Comparison of ENCODE assay signal across 8 mouse cellular contexts in genomic region chr9:90055409-90055808, GRCm38 (mm10). TPM values are rescaled to one million over a fixed set of nuclear protein-coding genes. Genes with fewer than 3 reads are reported as not detected.
DNase-seq lines count a peak whose midpoint lies in the region; ATAC-seq lines count a peak whose summit lies in the region.

No protein-coding gene starts in this region.

- H3K27ac ChIP-seq in heart, embryonic 15.5 days = no peak overlapping the region
- H3K27ac ChIP-seq in midbrain, embryonic 10.5 days (replicated peaks) = no peak overlapping the region
- no peak overlapping the region for H3K27ac ChIP-seq in midbrain, embryonic 15.5 days
- no peak overlapping the region for H3K27ac ChIP-seq in hindbrain, embryonic 12.5 days
- H3K27ac ChIP-seq in liver, embryonic 16.5 days (ENCODE audit: low read length) = no peak overlapping the region

- H3K36me3 ChIP-seq in heart, embryonic 15.5 days = no peaks in the 10 kb centered on the region
- no peaks in the 10 kb centered on the region for H3K36me3 ChIP-seq in midbrain, embryonic 10.5 days
- no peaks in the 10 kb centered on the region for H3K36me3 ChIP-seq in midbrain, embryonic 15.5 days (replicated peaks)
- no peaks in the 10 kb centered on the region for H3K36me3 ChIP-seq in hindbrain, embryonic 12.5 days
- no peaks in the 10 kb centered on the region for H3K36me3 ChIP-seq in liver, embryonic 16.5 days (ENCODE audit: control insufficient read depth, insufficient read depth)

- H3K9me3 ChIP-seq in heart, embryonic 15.5 days (replicated peaks) = no peaks in the 10 kb centered on the region
- no peaks in the 10 kb centered on the region for H3K9me3 ChIP-seq in midbrain, embryonic 10.5 days (replicated peaks)
- H3K9me3 ChIP-seq in midbrain, embryonic 15.5 days = no peaks in the 10 kb centered on the region
- H3K9me3 ChIP-seq in hindbrain, embryonic 12.5 days (replicated peaks) = no peaks in the 10 kb centered on the region
- no peaks in the 10 kb centered on the region for H3K9me3 ChIP-seq in liver, embryonic 16.5 days (replicated peaks; ENCODE audit: control insufficient read depth, low read length)

- peak overlapping the region; percentile 73 for H3K4me3 ChIP-seq in heart, embryonic 15.5 days
- peak overlapping the region; percentile 68; the same call in 1 of the 2 replicates for H3K4me3 ChIP-seq in midbrain, embryonic 10.5 days
- H3K4me3 ChIP-seq in midbrain, embryonic 15.5 days = no peak overlapping the region
- H3K4me3 ChIP-seq in hindbrain, embryonic 12.5 days = no peak overlapping the region
- H3K4me3 ChIP-seq in liver, embryonic 16.5 days (ENCODE audit: low read depth, low read length) = peak overlapping the region; percentile 58

- intact Hi-C loops in heart, postnatal 10 days (cut with DNase I) = no loop called here

- no peak overlapping the region for H3K9ac ChIP-seq in heart, embryonic 15.5 days
- no peak overlapping the region for H3K9ac ChIP-seq in midbrain, embryonic 15.5 days
- H3K9ac ChIP-seq in hindbrain, embryonic 12.5 days = no peak overlapping the region
- no peak overlapping the region for H3K9ac ChIP-seq in liver, embryonic 16.5 days (ENCODE audit: low read depth, low read length)

- no peak for DNase-seq in heart, postnatal 10 days
- no peak for DNase-seq in midbrain, embryonic 10.5 days (ENCODE audit: low spot score)
- DNase-seq in c-Kit-positive CD71-positive TER-119-positive erythroid progenitor cells, embryonic 14.5 days (ENCODE audit: low spot score) = no peak
- no peak for DNase-seq in gastrocnemius, adult 18-20 months (ENCODE audit: low spot score)

- no peak for ATAC-seq in heart, embryonic 15.5 days (replicated peaks; ENCODE audit: insufficient number of reproducible peaks, insufficient read depth, low FRiP score, low read depth)
- ATAC-seq in midbrain, embryonic 15.5 days (replicated peaks) = no peak
- ATAC-seq in hindbrain, embryonic 12.5 days (ENCODE audit: low FRiP score) = no peak
- ATAC-seq in liver, embryonic 16.5 days (ENCODE audit: low read depth) = no peak

- H3K4me1 ChIP-seq in heart, embryonic 15.5 days (replicated peaks) = peaks cover 3% of the 10 kb centered on the region; the same call in 1 of the 2 replicates
- peaks cover 13% of the 10 kb centered on the region for H3K4me1 ChIP-seq in midbrain, embryonic 10.5 days
- peaks cover 9% of the 10 kb centered on the region for H3K4me1 ChIP-seq in midbrain, embryonic 15.5 days
- peaks cover 7% of the 10 kb centered on the region for H3K4me1 ChIP-seq in hindbrain, embryonic 12.5 days
- H3K4me1 ChIP-seq in liver, embryonic 16.5 days (ENCODE audit: control insufficient read depth, low read depth, low read length) = no peaks in the 10 kb centered on the region

- H3K27me3 ChIP-seq in heart, embryonic 15.5 days = no peaks in the 10 kb centered on the region
- peaks cover 25% of the 10 kb centered on the region for H3K27me3 ChIP-seq in midbrain, embryonic 10.5 days (ENCODE audit: low read depth, poor library complexity, severe bottlenecking)
- H3K27me3 ChIP-seq in midbrain, embryonic 15.5 days (replicated peaks) = no peaks in the 10 kb centered on the region
- H3K27me3 ChIP-seq in hindbrain, embryonic 12.5 days = peaks cover 8% of the 10 kb centered on the region
- no peaks in the 10 kb centered on the region; the same call in none of the 2 replicates for H3K27me3 ChIP-seq in liver, embryonic 16.5 days (ENCODE audit: control insufficient read depth, insufficient read depth, low read depth, low read length)

- 39% methylated on average over 5 of the region's 5 CpGs for WGBS in heart, embryonic 15.5 days
- 67% methylated on average over 5 of the region's 5 CpGs for WGBS in midbrain, embryonic 10.5 days
- WGBS in midbrain, embryonic 15.5 days = 45% methylated on average over 5 of the region's 5 CpGs
- 57% methylated on average over 5 of the region's 5 CpGs for WGBS in hindbrain, embryonic 12.5 days
- WGBS in liver, embryonic 16.5 days (ENCODE audit: insufficient replicate concordance) = 32% methylated on average over 5 of the region's 5 CpGs

- peak overlapping the region; percentile 93 for H3K4me2 ChIP-seq in heart, embryonic 15.5 days
- H3K4me2 ChIP-seq in midbrain, embryonic 15.5 days = no peak overlapping the region
- peak overlapping the region; percentile 76; the same call in 1 of the 2 replicates for H3K4me2 ChIP-seq in hindbrain, embryonic 12.5 days (replicated peaks)
- H3K4me2 ChIP-seq in liver, embryonic 16.5 days (ENCODE audit: low read depth, low read length) = peak overlapping the region; percentile 42

RNA-seq across cellular contexts. Expression of gene Ctsh, which starts 1.5 kb away (rescaled TPM):
- polyA plus RNA-seq in heart, embryonic 15.5 days (2015; fragmentation: Nextera tagmentation; extraction: Ambion mirVana) = 69.4 and 79.0 TPM in 2 replicates
- total RNA-seq in heart, postnatal 10 days (2021) = 10 to 100 TPM; 42.1 to 46.6 TPM
- 7.0 and 8.0 TPM in 2 replicates for polyA plus RNA-seq in midbrain, embryonic 10.5 days (2016; fragmentation: Nextera tagmentation; extraction: Ambion mirVana)
- polyA plus RNA-seq in midbrain, embryonic 15.5 days (2015; fragmentation: Nextera tagmentation; extraction: Ambion mirVana) = 21.3 and 24.0 TPM in 2 replicates
- 12.6 and 13.7 TPM in 2 replicates for polyA plus RNA-seq in hindbrain, embryonic 12.5 days (2016; fragmentation: Nextera tagmentation; extraction: Ambion mirVana)
- 153 and 170 TPM in 2 replicates for polyA plus RNA-seq in liver, embryonic 16.5 days (2015; fragmentation: Nextera tagmentation; extraction: Ambion mirVana)
- 10 to 100 TPM; 10.2 to 10.8 TPM for total RNA-seq in gastrocnemius, adult 18-20 months (2021)

RNA-seq across cellular contexts. Expression of gene Morf4l1, which starts 59.2 kb away (rescaled TPM):
- polyA plus RNA-seq in heart, embryonic 15.5 days (2015; fragmentation: Nextera tagmentation; extraction: Ambion mirVana) = 298 and 299 TPM in 2 replicates
- 100 to 1,000 TPM; 292 to 311 TPM for total RNA-seq in heart, postnatal 10 days (2021)
- 603 and 629 TPM in 2 replicates for polyA plus RNA-seq in midbrain, embryonic 10.5 days (2016; fragmentation: Nextera tagmentation; extraction: Ambion mirVana)
- polyA plus RNA-seq in midbrain, embryonic 15.5 days (2015; fragmentation: Nextera tagmentation; extraction: Ambion mirVana) = 548 and 569 TPM in 2 replicates
- polyA plus RNA-seq in hindbrain, embryonic 12.5 days (2016; fragmentation: Nextera tagmentation; extraction: Ambion mirVana) = 512 and 551 TPM in 2 replicates
- 103 and 110 TPM in 2 replicates for polyA plus RNA-seq in liver, embryonic 16.5 days (2015; fragmentation: Nextera tagmentation; extraction: Ambion mirVana)
- 100 to 1,000 TPM; 168 to 191 TPM for total RNA-seq in gastrocnemius, adult 18-20 months (2021)

Comparison
In these comparisons a context has a peak if more than half of its experiments do, and no peak if none do; other contexts are left out.
1. H3K4me3 ChIP-seq: peak in heart, embryonic 15.5 days (single experiment), midbrain, embryonic 10.5 days (single experiment) and liver, embryonic 16.5 days (single experiment); none in midbrain, embryonic 15.5 days (single experiment) and hindbrain, embryonic 12.5 days (single experiment).